Mouse (Mus musculus): Measurements from ENCODE around the gene Olfr453.
A peak's percentile ranks its signal among the peaks of the same experiment; 100 is the strongest.

The Olfr453 gene

DNA sequence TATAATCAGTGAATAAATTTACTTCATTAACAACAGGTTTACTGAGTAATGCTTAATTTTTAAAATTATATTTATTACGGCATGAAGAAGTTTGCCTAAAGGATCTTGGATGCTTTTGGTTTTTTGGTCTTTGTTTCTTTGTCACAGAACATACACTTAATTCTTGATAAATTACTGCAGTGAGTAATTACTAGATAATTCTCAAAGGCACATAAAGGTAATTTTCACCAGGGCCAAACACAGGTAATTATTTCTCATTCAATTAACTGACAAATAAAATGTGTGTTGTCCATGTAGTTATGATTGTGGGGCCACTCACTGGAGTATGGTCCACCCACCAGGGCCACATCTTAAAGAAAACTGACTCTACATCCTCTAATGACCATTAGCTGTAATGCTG lies at the start of gene Olfr453:
Gene Olfr453, plus strand, starts transcription at position 301 of the 400 bp plus-strand sequence.
- DNase-seq (ENCODE audit: low spot score in 2 of 2), result no peak

DNA sequence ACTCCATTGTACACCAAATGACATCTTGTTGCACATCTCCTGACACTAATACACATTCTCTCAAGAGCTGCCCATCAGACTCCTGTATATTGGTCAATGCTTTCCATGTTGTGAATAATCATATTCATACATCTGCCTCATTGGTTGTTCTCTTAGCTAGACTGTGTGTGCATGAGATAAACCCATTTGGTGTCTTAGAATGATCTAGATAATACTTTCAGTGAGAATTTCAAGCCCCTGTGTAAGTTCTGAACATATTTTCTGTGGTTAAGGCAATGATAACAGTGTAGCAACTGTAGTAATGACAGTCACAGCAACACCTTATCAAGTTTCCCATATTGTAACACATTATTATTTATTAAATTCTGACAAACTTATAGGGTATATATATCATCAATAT lies 49.4 kb upstream of the Olfr453 start:
- no peak for DNase-seq (ENCODE audit: low spot score in 2 of 2)

DNA sequence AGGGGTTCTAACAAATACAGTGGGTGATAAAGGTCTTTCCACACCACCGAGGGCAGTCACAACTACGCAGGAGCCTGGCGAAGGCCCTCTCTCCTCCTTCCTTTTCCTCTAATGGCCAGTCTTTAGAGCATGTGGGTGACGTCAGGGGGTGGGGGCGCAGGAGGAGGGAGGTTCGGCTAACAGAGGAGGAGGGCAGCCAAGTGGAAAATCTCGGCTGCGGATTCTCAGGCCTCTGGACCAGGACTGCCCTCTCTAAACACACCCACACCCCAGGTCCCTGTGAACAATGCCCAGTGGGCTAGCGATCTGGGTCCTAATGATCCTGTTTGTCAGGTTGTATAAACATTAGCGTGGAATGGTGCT lies 47.0 kb upstream of the Olfr453 start:
- DNase-seq (ENCODE audit: low spot score in 2 of 2), result peak; percentile 44 to 74

DNA sequence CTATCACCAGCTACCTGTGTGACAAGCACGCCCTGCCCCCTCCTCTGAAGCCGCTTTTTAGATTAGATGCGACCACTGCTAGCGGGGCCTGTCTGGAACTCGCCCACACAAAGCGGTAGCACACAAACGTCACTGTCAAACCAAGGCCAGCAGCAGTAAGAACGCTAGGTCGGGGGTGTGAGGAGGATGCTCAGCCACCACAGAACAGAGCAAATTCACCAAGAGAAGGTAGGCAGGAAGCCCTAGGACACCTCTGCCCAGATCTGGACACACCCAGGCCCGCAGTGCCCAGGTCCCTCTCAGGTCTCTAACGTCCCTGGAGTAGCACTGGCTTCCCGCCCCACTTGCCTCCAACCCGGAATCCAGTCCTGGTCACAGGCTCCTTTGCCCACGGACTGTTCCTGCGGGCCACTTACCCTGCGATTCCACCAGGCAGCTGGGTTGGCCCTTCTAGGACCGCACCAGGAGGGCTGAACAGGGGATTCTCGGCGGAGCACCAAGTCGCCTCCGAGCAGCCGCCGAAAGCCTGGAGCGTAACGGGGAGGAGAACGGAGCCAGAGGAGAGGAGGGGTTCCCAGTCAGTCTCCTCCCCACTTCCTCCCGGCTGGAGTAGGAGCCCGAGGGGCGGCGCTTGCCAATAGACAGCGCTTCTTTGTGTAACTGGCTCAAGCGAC lies 46.5 kb upstream of the Olfr453 start:
- peak; percentile 54 to 87 for DNase-seq (ENCODE audit: low spot score in 2 of 2)

DNA sequence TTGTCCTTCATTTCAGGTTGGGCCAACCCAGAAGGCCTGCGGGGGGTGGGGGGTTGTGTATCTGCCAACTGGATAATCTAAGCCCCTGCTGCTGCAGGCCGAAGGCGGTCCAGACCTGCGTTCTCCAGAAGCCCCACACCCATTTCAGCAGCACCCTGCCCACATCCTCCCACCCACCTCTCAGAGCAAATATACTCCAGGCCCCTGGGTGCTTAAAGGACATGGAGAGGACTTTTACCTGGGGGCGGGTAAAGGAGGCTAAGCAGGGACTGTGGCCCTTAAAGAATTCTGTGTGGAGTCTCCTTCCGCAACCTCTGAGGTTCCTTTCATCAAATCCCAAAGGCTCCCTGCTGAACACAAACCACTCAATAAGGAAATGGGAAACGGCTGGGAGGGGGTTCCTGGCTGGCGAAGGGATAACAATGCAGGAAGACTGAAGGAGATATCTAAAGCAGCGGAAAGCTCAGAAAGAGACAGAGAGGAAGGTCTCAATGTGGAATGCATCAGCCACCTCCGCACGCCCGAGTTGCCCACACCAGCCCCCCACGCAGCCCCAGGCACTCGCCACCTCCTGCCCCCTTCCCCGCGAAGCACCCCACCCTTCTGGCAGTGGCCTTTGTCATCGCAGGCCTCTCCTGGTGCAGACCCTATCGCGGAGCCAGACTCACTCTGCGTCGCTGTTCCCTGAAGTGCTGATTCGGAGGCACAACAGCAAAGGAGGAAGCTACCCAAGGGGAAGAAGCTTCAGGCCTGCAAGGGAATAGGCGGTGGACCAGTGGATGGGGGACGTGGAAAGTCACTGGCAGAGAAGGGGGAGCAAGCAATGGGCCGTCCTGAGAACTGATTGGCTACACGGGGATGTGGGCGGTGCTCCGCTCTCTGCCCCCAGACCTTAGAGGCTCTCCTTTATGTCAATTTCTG lies 29.6 kb upstream of the Olfr453 start, which contains the start of gene Tcaf1:
Gene Tcaf1, minus strand, starts transcription at position 798 of the 921 bp plus-strand sequence.
- peak; percentile 87 to 93 for DNase-seq (ENCODE audit: low spot score in 2 of 2)

DNA sequence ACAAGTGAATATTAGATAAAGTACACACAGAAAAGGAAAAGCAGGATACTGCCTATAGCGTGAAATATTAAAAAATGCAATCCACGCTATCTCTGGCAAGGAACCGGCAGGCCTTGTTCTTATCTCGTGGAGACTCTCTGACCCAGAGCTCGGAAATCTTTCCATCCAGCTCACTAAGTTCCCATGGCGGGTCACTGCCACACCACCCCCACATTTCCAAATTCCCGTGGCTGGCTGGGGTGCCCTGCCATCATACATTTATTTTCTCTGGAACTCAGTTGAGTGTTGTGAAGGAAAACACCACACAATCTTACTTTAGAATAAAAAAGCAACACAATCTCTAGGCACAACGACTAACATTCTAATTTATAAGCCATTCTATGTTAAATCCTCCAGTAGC lies 24.5 kb upstream of the Olfr453 start:
- no peak for DNase-seq (ENCODE audit: low spot score in 2 of 2)

DNA sequence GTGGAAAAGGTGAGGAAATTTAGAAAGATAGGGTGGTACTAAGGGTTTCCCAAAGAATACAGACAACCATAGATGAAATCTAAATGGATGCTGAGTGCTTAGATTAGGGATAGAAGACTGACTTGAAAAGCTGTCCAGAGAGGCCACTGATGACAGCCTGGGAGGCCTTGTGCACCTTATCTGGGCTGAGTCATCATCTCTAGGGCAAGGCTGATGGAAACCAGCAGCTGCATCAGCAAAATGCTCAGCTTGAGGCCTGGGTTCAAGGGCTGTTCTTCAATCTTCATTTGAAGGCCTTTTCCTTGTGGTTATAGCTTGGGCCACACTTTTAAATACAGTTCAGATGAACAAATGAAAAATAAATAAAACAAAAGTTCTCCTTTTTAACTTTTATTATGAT lies 21.2 kb upstream of the Olfr453 start:
- DNase-seq (ENCODE audit: low spot score in 2 of 2), result no peak

DNA sequence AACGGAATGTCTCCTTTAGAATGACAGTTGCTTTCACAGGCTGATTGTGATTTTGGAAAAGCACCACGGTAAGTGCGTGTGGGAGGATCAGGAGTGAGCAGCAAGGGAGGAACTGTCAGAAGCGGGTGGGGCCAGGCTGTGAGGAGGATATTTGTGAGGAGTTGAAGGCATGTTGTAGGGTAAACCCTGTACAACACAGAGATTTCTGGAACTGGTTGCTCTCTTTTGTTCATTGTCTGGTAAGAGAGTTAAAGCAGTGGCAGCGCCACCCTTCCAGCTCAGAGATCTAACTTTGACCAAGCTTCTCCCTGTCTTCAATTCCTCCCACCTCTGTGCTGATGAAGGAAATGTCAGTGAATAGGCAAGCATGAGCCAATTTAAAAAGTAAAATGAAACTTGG lies 3.1 kb downstream of the Olfr453 start:
- DNase-seq (ENCODE audit: low spot score in 2 of 2), result peak in 1 of 2 experiments; percentile 10

DNA sequence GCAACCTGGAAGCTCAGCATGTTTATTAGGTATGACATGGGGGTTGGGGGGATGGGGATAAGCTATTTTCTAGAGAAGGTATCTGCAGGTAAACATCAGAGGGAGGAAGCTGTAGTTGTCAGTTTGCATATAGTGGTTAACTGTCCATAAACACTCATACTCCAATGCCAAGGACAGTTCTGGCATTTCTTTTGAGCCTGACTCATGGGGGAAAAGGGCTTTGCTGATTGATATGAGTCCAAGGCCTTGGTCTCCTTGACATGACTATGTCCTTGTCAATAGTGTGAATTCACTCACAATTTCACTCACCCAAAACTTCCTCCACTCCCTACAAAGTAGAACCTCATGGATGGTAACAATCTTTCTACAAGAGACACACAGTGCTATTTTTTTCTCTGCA lies 8.7 kb downstream of the Olfr453 start:
- no peak for DNase-seq (ENCODE audit: low spot score in 2 of 2)

DNA sequence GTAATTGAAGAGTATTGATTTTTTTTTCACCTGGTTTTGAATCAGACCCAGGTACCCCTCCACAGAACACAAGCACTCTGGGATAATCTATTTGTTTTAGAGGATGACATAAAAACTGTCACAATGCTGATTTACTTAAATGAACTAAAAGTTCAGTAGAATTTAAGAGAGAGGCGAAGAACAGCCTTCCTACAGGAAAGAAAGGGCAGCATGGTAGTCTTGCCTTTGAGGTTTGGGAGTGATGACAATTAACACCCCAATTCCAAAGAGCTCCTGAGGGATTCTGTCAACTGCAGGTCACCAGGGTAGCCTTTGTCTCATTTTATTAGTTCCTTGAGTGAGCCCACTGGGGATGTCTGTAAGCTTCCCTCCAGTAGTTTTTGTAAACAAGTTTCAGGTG lies 16.9 kb downstream of the Olfr453 start, which contains the start of gene Olfr38:
Gene Olfr38, plus strand, starts transcription at position 301 of the 400 bp plus-strand sequence.
- no peak for DNase-seq (ENCODE audit: low spot score in 2 of 2)

DNA sequence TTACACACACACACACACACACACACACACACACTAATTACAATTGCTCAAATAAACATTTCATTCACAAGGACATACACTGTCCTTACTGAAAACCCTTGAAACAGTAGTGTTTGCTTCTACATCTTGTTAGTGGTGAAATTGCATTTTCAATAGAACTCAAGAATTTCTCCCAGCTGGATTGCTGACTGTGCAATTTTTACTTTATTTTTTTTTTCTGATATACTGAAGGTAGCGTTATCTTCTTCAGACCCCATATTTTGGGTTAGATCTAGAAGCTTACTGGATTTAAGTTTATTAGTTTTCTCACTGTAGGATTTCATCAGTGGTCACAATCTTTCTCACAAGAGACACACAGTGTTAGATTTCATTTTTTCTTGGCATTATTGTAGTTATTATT lies 37.9 kb downstream of the Olfr453 start:
- no peak for DNase-seq (ENCODE audit: low spot score in 2 of 2)

DNA sequence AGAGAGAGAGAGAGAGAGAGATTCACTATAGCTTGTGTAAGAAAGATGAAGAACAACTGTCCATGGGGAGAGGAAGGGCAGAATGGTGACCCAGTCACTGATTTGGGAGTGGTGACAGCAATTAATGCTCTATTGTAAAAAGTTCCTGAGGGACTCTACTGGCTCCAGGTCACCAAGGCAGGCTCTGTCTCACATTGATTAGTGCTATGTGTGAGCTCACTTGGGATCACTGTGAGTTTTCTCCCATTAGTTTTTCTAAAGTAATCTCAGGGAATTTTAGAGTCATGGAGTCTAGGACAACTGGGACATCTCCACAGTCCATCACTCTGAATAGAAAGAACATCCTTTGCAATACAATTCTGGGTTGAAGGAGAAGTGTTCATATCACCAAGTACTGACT lies 45.6 kb downstream of the Olfr453 start, which contains the start of gene Olfr452:
Gene Olfr452, plus strand, starts transcription at position 301 of the 400 bp plus-strand sequence.
- no peak for DNase-seq (ENCODE audit: low spot score in 2 of 2)

DNA sequence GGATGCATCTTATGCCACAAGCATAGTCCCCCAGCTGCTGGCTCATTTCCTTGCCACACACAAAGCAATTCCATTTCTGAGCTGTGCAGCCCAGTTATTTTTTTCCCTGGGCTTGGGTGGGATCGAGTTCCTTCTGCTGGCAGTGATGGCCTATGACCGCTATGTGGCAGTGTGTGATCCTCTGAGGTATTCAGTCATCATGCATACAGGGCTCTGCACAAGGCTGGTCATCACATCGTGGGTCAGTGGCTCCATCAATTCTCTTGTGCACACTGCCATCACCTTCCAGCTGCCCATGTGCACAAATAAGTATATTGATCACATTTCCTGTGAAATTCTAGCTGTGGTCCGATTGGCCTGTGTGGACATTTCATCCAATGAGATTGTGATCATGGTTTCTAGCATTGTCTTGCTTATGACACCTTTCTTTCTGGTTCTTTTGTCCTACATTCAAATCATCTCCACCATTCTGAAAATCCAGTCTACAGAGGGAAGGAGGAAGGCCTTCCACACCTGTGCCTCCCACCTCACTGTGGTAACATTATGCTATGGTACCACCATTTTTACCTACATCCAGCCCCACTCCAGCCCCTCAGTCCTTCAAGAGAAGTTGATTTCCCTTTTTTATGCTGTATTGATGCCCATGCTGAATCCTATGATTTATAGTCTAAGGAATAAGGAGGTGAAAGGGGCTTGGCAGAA lies 51.2 kb downstream of the Olfr453 start:
- DNase-seq (ENCODE audit: low spot score in 2 of 2), result no peak

DNA sequence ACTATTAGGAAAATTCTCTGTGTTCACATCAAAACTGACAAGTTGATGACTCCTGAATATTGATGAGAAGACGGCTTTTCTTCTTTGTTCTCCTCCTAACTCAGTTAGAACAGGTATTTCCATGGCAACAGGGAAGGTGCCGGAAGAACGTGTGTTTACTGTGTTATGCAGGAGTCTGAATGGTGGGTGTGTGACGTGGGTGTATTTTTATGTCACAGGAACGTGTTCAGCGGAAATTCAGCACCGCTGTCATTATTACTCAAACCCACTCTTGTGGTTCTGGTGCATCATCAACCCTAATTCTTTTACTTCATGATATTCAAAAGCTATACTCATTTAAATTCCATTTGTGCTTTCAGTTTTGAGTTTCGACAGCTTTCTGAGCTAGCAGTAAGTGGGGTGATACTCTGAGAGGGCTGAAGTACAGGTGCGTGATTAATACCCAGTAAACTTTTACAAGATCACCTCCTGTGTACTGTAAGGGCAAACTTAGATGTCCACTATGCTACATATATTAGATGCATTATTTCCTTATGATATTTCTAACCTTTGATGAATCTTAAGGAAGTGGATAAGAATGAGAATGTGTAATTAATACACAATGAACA lies 51.9 kb downstream of the Olfr453 start:
- peak; percentile 12 to 42 for DNase-seq (ENCODE audit: low spot score in 2 of 2)

DNA sequence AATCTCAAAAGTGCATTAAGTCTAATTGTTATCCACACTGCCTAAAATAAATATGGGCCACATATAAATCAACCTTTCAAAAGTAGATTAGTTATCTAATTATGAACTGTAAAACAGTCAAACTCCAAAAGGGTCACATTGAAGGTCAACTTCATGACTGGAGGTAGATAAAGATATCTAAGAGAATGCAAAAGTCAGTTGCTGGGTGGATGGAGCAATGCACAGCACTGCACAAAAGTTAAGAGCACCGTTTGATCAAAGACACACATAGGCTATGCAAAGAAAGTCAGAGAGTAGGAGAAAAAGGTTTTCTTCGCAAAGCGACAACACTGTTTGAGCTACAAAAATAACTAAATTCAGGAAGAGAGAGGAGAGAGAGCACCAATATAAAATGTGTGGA lies 55.8 kb downstream of the Olfr453 start:
- no peak for DNase-seq (ENCODE audit: low spot score in 2 of 2)
